Mouse (Mus musculus) CH12.LX (cell line): ENCODE results near the gene Sema7a. TPM values are rescaled to one million over a fixed set of nuclear protein-coding genes. Genes with fewer than 3 reads are reported as not detected.

Source experiments
- DNase-seq: peaks from one replicate; pipeline ENCODE4 v3.0.0-alpha.2; 2013; ENCODE audit errors: extremely low read depth
- H3K27ac ChIP-seq: 2 replicates; pipeline ENCODE4 v1.5.1; 2012; ENCODE audit warnings: low read depth, mild to moderate bottlenecking, control low read depth, moderate library complexity; ENCODE audit not compliant: insufficient read depth
- H3K27me3 ChIP-seq: replicated peaks from 2 replicates; pipeline ENCODE3; 2012; ENCODE audit warnings: inconsistent platforms
- H3K36me3 ChIP-seq, 2 experiments: replicated peaks in 1 of 2; 2 replicates each; pipeline versions ENCODE3 to v1.6.1; 2012; ENCODE audit warnings: inconsistent platforms in 1 of 2, low read length in 1 of 2, mild to moderate bottlenecking in 1 of 2, mixed read lengths in 1 of 2, moderate library complexity in 1 of 2; ENCODE audit not compliant: control insufficient read depth in 1 of 2, insufficient read depth in 1 of 2
- H3K4me1 ChIP-seq, 2 experiments: 2 replicates each; pipeline ENCODE4 v1.6.1; 2012; ENCODE audit warnings: inconsistent platforms in 1 of 2, moderate library complexity in 1 of 2; ENCODE audit not compliant: insufficient read depth in 2 of 2, control insufficient read depth in 1 of 2
- H3K4me2 ChIP-seq: 2 replicates; pipeline ENCODE4 v1.6.1; 2012; ENCODE audit warnings: low read depth, mild to moderate bottlenecking, control low read depth; ENCODE audit not compliant: poor library complexity, insufficient read depth, severe bottlenecking
- H3K4me3 ChIP-seq, 3 experiments: fragments of 150-350 bp in 1 of 3; sonication (generic) in 1 of 3; replicated peaks in 1 of 3; 2 replicates each; pipeline versions ENCODE3 to v1.5.1; 2011 to 2012; ENCODE audit warnings: low read depth in 2 of 3, low read length in 2 of 3, mild to moderate bottlenecking in 2 of 3, moderate library complexity in 2 of 3, control low read depth in 1 of 3, improper control_type of control experiment in 1 of 3, inconsistent platforms in 1 of 3, mixed read lengths in 1 of 3; ENCODE audit not compliant: poor library complexity in 1 of 3
- H3K79me2 ChIP-seq: replicated peaks from 2 replicates; pipeline ENCODE4 v1.6.1; 2012; ENCODE audit warnings: mild to moderate bottlenecking, moderate library complexity; ENCODE audit not compliant: control insufficient read depth, poor library complexity, insufficient read depth, severe bottlenecking; ENCODE audit errors: extremely low read depth
- H3K9ac ChIP-seq: 2 replicates; pipeline ENCODE4 v1.6.1; 2012; ENCODE audit warnings: low read depth, mild to moderate bottlenecking, control low read depth, moderate library complexity; ENCODE audit not compliant: insufficient read depth
- H3K9me3 ChIP-seq: replicated peaks from 2 replicates; pipeline ENCODE3; 2012; ENCODE audit warnings: low read length, inconsistent platforms, mixed read lengths
- CHD1 ChIP-seq: IDR thresholded peaks from 2 replicates; pipeline ENCODE4 v1.6.1; 2012; ENCODE audit warnings: low read depth, low read length, improper control_type of control experiment, inconsistent platforms
- CHD2 ChIP-seq: IDR thresholded peaks from 2 replicates; pipeline ENCODE4 v1.6.1; 2011; ENCODE audit warnings: low read length, improper control_type of control experiment
- CTCF ChIP-seq, 2 experiments: IDR thresholded peaks in 1 of 2; conservative IDR thresholded peaks in 1 of 2; 2 replicates each; pipeline ENCODE4 v1.5.1; 2011 to 2012; ENCODE audit warnings: low read depth in 2 of 2, low read length in 2 of 2, improper control_type of control experiment in 1 of 2, inconsistent platforms in 1 of 2, mild to moderate bottlenecking in 1 of 2, moderate library complexity in 1 of 2
- ELF1 ChIP-seq: IDR thresholded peaks from 2 replicates; pipeline ENCODE4 v1.6.1; 2014; ENCODE audit warnings: low read depth, mild to moderate bottlenecking, inconsistent platforms, low read length, improper control_type of control experiment
- ETS1 ChIP-seq: conservative IDR thresholded peaks from 2 replicates; pipeline ENCODE4 v1.6.1; 2012; ENCODE audit warnings: low read depth, mild to moderate bottlenecking, inconsistent platforms, low read length, improper control_type of control experiment, moderate library complexity
- GABPA ChIP-seq: IDR thresholded peaks from 2 replicates; pipeline ENCODE4 v1.6.1; 2012; ENCODE audit warnings: low read depth, low read length, improper control_type of control experiment, inconsistent platforms; ENCODE audit not compliant: insufficient replicate concordance
- KAT2A ChIP-seq: IDR thresholded peaks from 2 replicates; pipeline ENCODE4 v1.6.1; 2012; ENCODE audit warnings: low read length, improper control_type of control experiment, inconsistent platforms; ENCODE audit not compliant: insufficient replicate concordance
- MAZ ChIP-seq: IDR thresholded peaks from 2 replicates; pipeline ENCODE4 v1.6.1; 2012; ENCODE audit warnings: low read depth, mild to moderate bottlenecking, inconsistent platforms, low read length, improper control_type of control experiment, moderate library complexity
- MYC ChIP-seq: IDR thresholded peaks from 2 replicates; pipeline ENCODE4 v1.6.1; 2011; ENCODE audit warnings: low read depth, mild to moderate bottlenecking, improper control_type of control experiment, low read length
- NELFE ChIP-seq: IDR thresholded peaks from 2 replicates; pipeline ENCODE4 v1.6.1; 2011; ENCODE audit warnings: low read depth, low read length, improper control_type of control experiment
- NRF1 ChIP-seq: IDR thresholded peaks from 2 replicates; pipeline ENCODE4 v1.6.1; 2014; ENCODE audit warnings: low read depth, mild to moderate bottlenecking, inconsistent platforms, low read length, improper control_type of control experiment, moderate library complexity
- PAX5 ChIP-seq: IDR thresholded peaks from 2 replicates; pipeline ENCODE4 v1.6.1; 2012; ENCODE audit warnings: low read length, inconsistent platforms, mixed read lengths
- POLR2A ChIP-seq: IDR thresholded peaks from 2 replicates; pipeline ENCODE4 v1.6.1; 2011; ENCODE audit warnings: low read depth, mild to moderate bottlenecking, improper control_type of control experiment, low read length
- SIN3A ChIP-seq: IDR thresholded peaks from 2 replicates; pipeline ENCODE4 v1.6.1; 2012; ENCODE audit warnings: low read length, improper control_type of control experiment, inconsistent platforms
- TBP ChIP-seq: conservative IDR thresholded peaks from 2 replicates; pipeline ENCODE4 v1.6.1; 2011; ENCODE audit warnings: low read depth, low read length, improper control_type of control experiment
- TCF12 ChIP-seq: IDR thresholded peaks from 2 replicates; pipeline ENCODE4 v1.6.1; 2014; ENCODE audit warnings: low read depth, mild to moderate bottlenecking, inconsistent platforms, low read length, improper control_type of control experiment
- UBTF ChIP-seq: IDR thresholded peaks from 2 replicates; pipeline ENCODE4 v1.6.1; 2012; ENCODE audit warnings: low read depth, mild to moderate bottlenecking, inconsistent platforms, low read length, improper control_type of control experiment, moderate library complexity
- USF1 ChIP-seq: IDR thresholded peaks from 2 replicates; pipeline ENCODE4 v1.6.1; 2014; ENCODE audit warnings: low read depth, mild to moderate bottlenecking, inconsistent platforms, low read length, improper control_type of control experiment
- ZKSCAN1 ChIP-seq: IDR thresholded peaks from 2 replicates; pipeline ENCODE4 v1.6.1; 2012; ENCODE audit warnings: low read depth, inconsistent platforms, low read length, improper control_type of control experiment, borderline replicate concordance
- ZMIZ1 ChIP-seq: IDR thresholded peaks from 2 replicates; pipeline ENCODE4 v1.6.1; 2012; ENCODE audit warnings: low read depth, mild to moderate bottlenecking, inconsistent platforms, low read length, improper control_type of control experiment
- dilution Hi-C: fragments of 300-500 bp; cut with MboI; formaldehyde crosslinking; loops from 2 replicates; pipeline ENCODE4 v1.14.3; 2020; ENCODE audit warnings: low sequenced_read_pairs; ENCODE audit not compliant: extremely low pct_unique_long_range_greater_than_20kb, extremely low pct_ligation_motif_present
- in situ Hi-C: fragments of 300-500 bp; cut with MboI; formaldehyde crosslinking; loops from 3 replicates; pipeline ENCODE4 v1.14.3; 2019; ENCODE audit warnings: low sequenced_read_pairs, low pct_ligation_motif_present, low pct_unique_long_range_greater_than_20kb, mixed read lengths
- polyA plus RNA-seq: library from polyadenylated mRNA; unstranded; fragments of >175 nt; gene quantifications from 2 replicates; pipeline ENCODE4 v1.2.1, GENCODE M21; 2012; ENCODE audit warnings: low read depth; ENCODE audit not compliant: insufficient read length
- total RNA-seq, 2 experiments: library from RNA; depleted of rRNA; stranded (reverse); fragments of 300-350 nt in 1 of 2; fragments of >200 nt in 1 of 2; gene quantifications; 2 replicates each; pipeline ENCODE4 v1.2.3; 2012 to 2014

Sema7a gene
- total and polyA plus RNA-seq, 3 experiments = 88.6 to 181 (median 89.4) TPM

DNA sequence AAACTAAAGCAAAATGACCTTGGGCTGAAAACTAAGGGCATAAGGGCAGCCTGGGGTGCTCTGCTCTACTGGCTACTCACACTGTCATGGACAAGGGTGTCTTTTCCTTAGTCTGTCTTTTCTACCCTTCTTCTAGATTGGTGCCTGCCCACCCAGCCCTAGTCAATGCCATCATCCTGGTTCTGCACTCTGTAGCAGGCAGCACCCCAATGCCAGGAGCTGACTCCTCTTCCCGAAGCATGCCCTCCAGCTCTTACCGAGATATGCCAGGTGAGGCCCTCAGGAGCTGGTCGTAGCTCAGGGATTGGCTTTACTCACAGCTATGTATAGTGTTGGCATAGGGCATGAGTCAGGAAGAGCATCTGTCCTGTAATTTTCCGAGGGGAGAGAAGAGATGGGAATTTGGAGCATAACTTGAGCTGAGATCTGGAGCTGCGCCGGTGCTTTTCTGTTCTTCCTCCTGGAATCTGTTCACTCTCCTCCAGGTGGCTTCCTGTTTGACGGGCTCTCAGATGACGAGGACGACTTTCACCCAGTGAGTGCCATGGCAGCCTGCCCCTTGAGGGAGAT is 18.3 kb upstream of the Sema7a start:
- Histone ChIP-seq H3K4me1 (peaks cover 0 to under 1% of the 10 kb centered on the region in 2 experiments; a peak in 1 of 4 replicates), H3K9me3 (no peaks in the 10 kb centered on the region), H3K27ac (no peak overlapping the region), H3K4me2 (no peak overlapping the region), H3K4me3 (no peak overlapping the region), H3K9ac (no peak overlapping the region), H3K79me2 (no peaks in the 10 kb centered on the region), H3K27me3 (no peaks in the 10 kb centered on the region), H3K36me3 (peaks cover 76 to 88% of the 10 kb centered on the region in 2 experiments)
- in situ Hi-C loops = no loop called here
- no peak for TF ChIP-seq UBTF
- TF ChIP-seq ZKSCAN1 = no peak
- no peak for TF ChIP-seq ELF1
- no peak for TF ChIP-seq NRF1
- no peak for TF ChIP-seq NELFE
- TF ChIP-seq TCF12 = no peak
- TF ChIP-seq CHD1 = no peak
- TF ChIP-seq SIN3A = no peak
- TF ChIP-seq USF1 = no peak
- TF ChIP-seq GABPA = no peak
- no peak for TF ChIP-seq POLR2A
- TF ChIP-seq CTCF (conservative IDR thresholded peaks at IDR 0.05 in 1 of 2, IDR thresholded peaks at IDR 0.05 in 1 of 2; ENCODE audit: low read depth in 2 of 2, low read length in 2 of 2) = no peak
- TF ChIP-seq PAX5 = no peak
- TF ChIP-seq TBP = no peak
- no peak for DNase-seq
- dilution Hi-C loops = no loop called here

GRCm38 (mm10) chr9:57922381-57922780 is 17.5 kb upstream of the Sema7a start:
- H3K27me3 ChIP-seq = no peaks in the 10 kb centered on the region
- dilution Hi-C loops = no loop called here
- no peaks in the 10 kb centered on the region for H3K9me3 ChIP-seq
- H3K36me3 ChIP-seq = peaks cover 80 to 92% of the 10 kb centered on the region in 2 experiments
- TF ChIP-seq CHD1 = no peak
- TF ChIP-seq GABPA = no peak
- TF ChIP-seq MAZ = no peak
- TF ChIP-seq ETS1 = no peak
- no peak for TF ChIP-seq ZMIZ1
- no peak for TF ChIP-seq CHD2
- no peak for TF ChIP-seq MYC
- no peak for TF ChIP-seq TBP
- no peak for TF ChIP-seq KAT2A
- TF ChIP-seq, all 38 proteins: peak for 0
- Histone ChIP-seq H3K9ac (no peak overlapping the region), H3K27ac (no peak overlapping the region), H3K4me1 (peaks cover 3 to 6% of the 10 kb centered on the region in 2 experiments; a peak in 2 of 4 replicates), H3K4me3 (no peak overlapping the region), H3K4me2 (no peak overlapping the region), H3K79me2 (no peaks in the 10 kb centered on the region)
- in situ Hi-C loops = no loop called here
- DNase-seq = no peak
